Mouse (Mus musculus): ENCODE data around the gene Sprr2d. TPM values are rescaled to one million over a fixed set of nuclear protein-coding genes. Genes with fewer than 3 reads are reported as not detected.

Sprr2d gene
- not detected for total RNA-seq (2021)

DNA sequence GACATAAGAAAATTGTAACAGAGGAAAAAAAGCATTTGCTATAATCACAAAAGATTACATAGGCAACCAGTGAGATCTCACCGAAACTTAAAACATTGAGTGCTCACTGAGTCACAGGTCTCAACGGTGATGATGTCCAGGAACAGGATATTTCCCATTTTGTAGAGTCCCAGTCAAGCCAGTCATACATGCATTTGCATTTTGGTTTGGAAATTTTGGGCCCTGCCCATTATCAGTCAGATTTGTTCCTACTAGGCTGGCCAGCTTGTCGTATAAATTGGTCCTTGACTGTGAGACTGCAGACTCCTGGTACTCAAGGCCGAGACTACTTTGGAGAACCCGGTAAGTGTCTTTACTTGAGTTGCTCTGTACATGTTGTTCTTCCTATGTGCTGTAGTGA lies at the start of gene Sprr2d:
Sprr2d (plus strand) TSS at position 301 of the 400 bp plus-strand sequence.
- intact Hi-C loops (cut with DNase I) = no loop called here
- no peak for DNase-seq

DNA sequence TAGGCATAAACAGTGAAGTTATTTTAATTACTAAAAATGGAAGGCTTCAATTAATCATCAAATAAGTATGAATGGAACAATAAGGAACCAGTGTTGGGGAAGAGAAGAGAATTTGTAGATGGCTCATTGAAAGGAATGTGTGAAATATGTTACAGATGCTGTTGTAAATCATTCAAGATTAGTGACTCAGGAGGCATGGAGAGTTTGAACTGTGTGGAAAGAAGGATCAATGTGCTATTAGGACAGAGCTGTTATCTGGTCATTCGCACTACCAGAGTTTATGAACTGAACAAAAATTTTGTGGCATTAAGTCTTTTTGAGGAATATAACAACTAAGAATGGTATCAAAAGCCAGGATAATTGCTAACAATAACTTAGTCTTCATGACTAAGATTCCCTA lies 31.5 kb upstream of the Sprr2d start:
- DNase-seq = no peak
- intact Hi-C loops (cut with DNase I) = no loop called here

DNA sequence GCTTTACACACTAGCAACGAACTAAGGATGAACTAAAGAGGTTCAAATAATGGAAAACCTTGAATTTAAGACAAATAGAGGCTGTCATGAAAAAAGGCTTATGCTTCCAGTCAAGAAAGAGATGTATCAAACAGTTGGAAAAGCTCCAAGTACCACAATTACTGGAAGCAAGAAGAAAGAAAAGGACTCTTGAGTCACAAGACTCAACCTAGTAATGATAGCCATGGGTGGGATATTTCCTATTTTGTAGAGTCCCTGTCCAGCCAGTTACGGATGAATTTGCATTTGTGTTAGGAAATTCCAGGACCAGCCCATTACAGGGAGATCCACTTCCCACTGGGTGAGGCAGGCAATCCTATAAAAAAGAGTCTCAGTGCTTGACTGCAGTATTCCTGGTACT lies 22.6 kb upstream of the Sprr2d start, which contains the start of gene Sprr2b:
Sprr2b (plus strand) TSS at position 301 of the 400 bp plus-strand sequence.
- intact Hi-C loops (cut with DNase I) = no loop called here
- DNase-seq = no peak

DNA sequence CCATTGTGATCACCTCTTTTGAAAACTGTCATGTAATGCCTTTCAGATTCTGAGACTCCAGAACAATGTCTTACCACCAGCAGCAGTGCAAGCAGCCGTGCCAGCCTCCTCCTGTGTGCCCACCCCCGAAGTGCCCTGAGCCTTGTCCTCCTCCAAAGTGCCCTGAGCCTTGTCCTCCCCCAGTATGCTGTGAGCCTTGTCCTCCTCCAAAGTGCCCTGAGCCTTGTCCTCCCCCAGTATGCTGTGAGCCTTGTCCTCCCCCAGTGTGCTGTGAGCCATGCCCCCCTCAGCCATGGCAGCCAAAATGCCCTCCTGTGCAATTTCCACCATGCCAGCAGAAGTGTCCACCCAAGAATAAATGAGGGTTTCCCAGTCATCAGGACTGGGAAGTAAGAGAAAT lies 21.6 kb upstream of the Sprr2d start:
- intact Hi-C loops (cut with DNase I) = no loop called here
- DNase-seq = no peak

DNA sequence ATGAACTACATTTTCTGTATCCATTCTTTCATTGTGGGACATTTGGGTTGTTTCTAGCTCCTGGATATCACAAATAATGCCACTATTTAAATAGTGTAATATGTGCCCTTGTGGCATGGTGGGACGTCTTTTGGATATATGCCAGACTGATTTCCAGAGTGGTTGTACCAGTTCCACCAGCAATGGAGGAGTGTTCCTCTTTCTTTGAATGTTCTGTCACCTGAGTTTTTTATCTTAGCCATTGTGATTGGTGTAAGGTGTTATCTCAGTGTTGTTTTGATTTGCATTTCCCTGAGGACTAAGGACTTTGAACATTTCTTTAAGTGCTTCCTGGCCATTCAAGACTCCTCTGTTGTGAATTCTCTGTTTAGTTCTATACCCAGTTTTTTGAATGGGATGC lies 2.7 kb upstream of the Sprr2d start:
- intact Hi-C loops (cut with DNase I) = no loop called here
- no peak for DNase-seq

DNA sequence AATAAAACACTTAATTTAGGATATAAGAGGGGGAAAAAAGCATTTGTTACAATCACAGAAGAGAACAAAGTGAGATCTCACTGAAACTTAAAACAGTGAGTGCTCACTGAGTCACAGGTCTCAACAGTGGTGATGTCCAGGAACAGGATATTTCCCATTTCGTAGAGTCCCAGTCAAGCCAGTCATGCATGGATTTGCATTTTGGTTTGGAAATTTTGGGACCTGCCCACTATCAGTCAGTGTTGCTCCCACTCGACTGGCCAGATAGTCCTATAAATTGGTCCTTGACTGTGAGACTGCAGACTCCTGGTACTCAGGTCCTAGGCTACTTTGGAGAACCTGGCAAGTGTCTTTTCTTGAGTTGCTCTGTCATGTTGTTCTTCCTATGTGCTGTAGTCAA lies 12.9 kb downstream of the Sprr2d start, which contains the start of gene Sprr2e:
Sprr2e (plus strand) TSS at position 301 of the 400 bp plus-strand sequence.
- intact Hi-C loops (cut with DNase I) = no loop called here
- no peak for DNase-seq

DNA sequence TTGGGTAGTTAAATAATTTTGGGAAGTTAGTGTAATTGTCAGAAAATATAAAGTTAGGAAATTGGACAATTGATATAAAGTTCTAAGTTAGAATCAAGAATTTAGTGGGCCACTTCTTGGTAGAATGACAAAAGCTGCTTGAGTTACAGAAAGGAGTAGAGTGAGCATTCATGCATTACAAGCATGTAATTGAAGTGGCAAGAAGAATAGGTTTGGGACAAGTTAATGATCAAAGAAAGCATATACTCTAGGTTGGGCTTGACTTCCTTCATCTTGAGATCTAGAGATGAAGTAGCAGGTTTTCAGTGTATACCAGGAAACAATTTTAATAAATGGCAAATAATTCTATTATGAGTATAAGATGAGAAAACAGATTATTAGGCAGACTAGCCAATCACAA lies 22.7 kb downstream of the Sprr2d start:
- no peak for DNase-seq
- intact Hi-C loops (cut with DNase I) = no loop called here

DNA sequence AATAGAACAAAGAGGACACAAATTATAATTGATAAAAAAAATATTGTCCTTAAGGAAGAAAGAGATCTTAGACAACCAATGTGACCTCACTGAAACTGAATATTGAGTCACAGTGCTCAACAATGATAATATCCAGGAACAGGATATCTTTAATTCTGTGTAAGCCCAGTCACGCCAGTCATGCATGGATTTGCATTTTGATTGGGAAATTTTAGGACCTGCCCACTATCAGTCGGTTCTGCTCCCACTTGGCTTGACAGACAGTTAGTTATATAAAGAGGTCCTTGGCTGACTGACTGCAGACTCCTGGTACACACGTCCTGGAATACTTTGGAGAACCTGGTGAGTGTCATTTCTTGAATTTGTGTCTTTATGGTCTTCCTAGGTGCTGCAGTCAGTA lies 25.9 kb downstream of the Sprr2d start, which contains the start of gene Sprr2f:
Sprr2f (plus strand) TSS at position 301 of the 400 bp plus-strand sequence.
- no peak for DNase-seq
- intact Hi-C loops (cut with DNase I) = no loop called here

DNA sequence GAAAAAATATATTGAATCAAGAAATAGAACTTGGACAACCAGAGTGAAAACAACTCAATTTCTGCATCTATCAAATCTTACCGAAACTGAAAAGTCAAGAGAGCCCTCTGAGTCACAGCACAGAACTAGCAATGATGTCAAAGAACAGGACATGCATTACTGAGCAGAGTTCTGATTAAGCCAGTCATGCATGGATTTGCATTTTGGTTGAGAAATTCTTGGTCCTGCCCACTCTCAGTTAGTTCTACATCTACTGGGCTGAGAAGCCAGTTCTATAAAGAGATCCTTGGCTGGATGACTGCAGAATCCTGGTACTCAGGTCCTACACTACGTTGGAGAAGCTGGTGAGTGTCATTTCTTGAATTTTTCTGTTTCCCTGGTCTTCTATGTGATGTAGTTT lies 34.7 kb downstream of the Sprr2d start:
- DNase-seq = no peak
- intact Hi-C loops (cut with DNase I) = no loop called here

DNA sequence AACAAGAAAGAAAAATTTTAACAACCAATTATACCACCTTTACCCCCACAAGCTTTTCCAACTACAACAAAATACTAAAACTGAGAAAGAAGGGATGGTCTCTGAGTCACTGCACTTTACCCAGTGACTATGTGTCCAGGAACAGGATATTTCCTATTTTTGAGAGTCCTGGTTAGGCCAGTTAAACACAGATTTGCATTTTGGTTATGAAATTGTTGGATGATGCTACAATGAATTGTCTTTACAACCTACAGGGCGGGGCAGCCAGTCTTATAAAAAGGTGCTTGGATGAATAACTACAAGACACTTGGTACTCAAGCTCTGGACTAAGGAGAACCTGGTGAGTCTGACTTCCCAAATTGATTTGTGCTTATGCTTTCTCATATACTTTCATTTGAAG lies 46.4 kb downstream of the Sprr2d start, which contains the start of gene Sprr2h:
Sprr2h (plus strand) TSS at position 301 of the 400 bp plus-strand sequence.
- no peak for DNase-seq
- intact Hi-C loops (cut with DNase I) = no loop called here

Other genes starting within 250 kb of the Sprr2d start
- gene Prr9, start 215.2 kb upstream of the Sprr2d start, total RNA-seq (2021) = not detected
- gene Lelp1, start 196.4 kb upstream of the Sprr2d start, total RNA-seq (2021) = not detected
- gene Sprr2a1, start 123.3 kb upstream of the Sprr2d start, total RNA-seq (2021) = not detected
- gene Sprr2a2, start 123.2 kb upstream of the Sprr2d start, total RNA-seq (2021) = 1 to 10 TPM; 2.6 to 3.4 TPM
- gene Sprr2a3, start 53.7 kb upstream of the Sprr2d start, total RNA-seq (2021) = not detected
- not detected for gene Sprr2b, start 22.5 kb upstream of the Sprr2d start, total RNA-seq (2021)
- gene Sprr2e, start 13.0 kb downstream of the Sprr2d start, total RNA-seq (2021) = not detected
- not detected for gene Sprr2f, start 26.0 kb downstream of the Sprr2d start, total RNA-seq (2021)
- not detected for gene Sprr2h, start 46.5 kb downstream of the Sprr2d start, total RNA-seq (2021)
- not detected for gene Sprr2i, start 68.9 kb downstream of the Sprr2d start, total RNA-seq (2021)
- gene Sprr2j-ps, start 78.9 kb downstream of the Sprr2d start, total RNA-seq (2021) = not detected
- 1 to 10 TPM; 3.9 to 5.2 TPM for gene Gm9774, start 90.3 kb downstream of the Sprr2d start, total RNA-seq (2021)
- not detected for gene Sprr2k, start 93.4 kb downstream of the Sprr2d start, total RNA-seq (2021)
- not detected for gene Sprr1b, start 99.6 kb downstream of the Sprr2d start, total RNA-seq (2021)
- not detected for gene Sprr3, start 119.6 kb downstream of the Sprr2d start, total RNA-seq (2021)
- not detected for gene Sprr1a, start 146.8 kb downstream of the Sprr2d start, total RNA-seq (2021)
- not detected for gene Sprr4, start 161.4 kb downstream of the Sprr2d start, total RNA-seq (2021)
- not detected for gene 2310046K23Rik, start 195.4 kb downstream of the Sprr2d start, total RNA-seq (2021)
- not detected for gene Ivl, start 234.6 kb downstream of the Sprr2d start, total RNA-seq (2021)
- gene Smcp, start 249.9 kb downstream of the Sprr2d start, total RNA-seq (2021) = not detected